Mouse (Mus musculus): ENCODE measurements around the gene Lzts2.
A peak's percentile ranks its signal among the peaks of the same experiment; 100 is the strongest.

Lzts2 gene

DNA sequence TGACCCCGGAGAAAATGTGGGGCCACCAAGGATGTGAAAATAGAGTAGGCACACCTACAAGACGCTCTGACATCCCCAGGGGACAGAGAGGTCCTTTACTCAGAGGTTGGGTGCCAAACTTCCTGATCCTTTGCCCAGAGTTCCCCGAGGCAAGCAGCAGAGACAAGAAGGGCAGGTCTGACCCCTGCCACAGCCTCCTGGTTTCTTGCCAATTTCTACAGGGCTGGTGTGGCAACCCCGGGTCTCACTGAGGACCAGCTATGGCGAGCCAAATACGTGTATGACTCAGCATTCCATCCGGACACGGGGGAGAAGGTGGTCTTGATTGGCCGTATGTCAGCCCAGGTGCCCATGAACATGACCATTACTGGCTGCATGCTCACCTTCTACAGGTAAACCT lies 35.3 kb downstream of the Lzts2 start:
- DNase-seq (ENCODE audit: low read depth, low spot score): no peak

DNA sequence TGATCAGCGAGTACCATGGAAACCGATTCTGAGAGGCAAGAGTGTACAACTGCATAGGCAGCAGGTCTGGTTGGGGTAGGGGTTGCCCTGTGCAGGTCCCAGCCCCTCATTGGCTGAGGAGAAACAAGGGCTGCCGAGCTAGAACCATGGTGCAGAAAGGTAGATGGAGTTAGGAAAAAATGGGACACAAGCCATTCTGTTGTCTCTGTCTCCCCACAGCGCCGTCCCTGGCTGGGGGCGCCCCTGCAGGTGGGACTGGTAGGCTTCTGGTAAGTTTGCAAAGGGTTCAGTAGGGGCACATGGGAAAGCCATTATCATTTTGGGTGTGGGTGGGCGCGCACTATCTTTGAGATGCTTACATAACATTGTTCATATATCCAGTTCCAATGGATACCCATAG lies 39.2 kb downstream of the Lzts2 start:
- DNase-seq (ENCODE audit: low read depth, low spot score): no peak

DNA sequence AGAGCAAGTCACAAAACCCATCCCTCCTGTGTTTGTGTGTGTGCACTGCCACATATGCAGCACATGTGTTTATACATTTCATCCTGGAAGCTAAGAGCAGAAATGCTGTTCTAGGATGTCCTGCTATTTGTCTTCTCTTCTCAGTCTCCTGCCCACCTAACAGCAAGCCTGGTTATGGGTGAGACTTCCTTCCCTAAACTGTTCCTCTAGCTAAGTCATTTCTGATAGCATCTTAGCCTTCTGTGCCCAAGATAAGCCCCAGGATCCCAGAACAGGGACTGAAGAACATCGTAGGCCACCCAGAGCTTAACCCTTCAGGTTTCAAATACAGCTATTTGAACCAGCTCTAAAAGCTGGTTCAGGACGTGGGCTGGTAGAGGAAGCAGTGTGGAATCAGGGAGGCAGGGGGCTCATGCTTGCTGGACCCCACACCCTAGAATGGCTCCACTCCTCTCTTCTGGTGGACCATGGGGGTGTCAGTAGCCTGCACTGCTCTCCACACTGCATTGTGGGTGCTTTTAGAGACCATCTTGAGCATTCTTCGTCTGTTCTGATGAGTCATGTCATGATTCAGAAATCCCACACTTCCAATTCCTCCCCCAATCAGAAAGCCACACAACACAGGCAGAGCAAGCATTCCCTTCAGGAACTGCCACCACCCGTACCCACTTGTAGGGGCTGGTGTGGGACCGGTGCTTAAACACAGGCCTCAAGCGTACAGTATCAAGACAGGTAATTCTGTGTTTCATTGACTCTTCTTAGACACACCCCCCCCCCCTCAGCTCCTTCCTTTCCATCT lies 40.9 kb downstream of the Lzts2 start:
- no peak for DNase-seq (ENCODE audit: low read depth, low spot score)

DNA sequence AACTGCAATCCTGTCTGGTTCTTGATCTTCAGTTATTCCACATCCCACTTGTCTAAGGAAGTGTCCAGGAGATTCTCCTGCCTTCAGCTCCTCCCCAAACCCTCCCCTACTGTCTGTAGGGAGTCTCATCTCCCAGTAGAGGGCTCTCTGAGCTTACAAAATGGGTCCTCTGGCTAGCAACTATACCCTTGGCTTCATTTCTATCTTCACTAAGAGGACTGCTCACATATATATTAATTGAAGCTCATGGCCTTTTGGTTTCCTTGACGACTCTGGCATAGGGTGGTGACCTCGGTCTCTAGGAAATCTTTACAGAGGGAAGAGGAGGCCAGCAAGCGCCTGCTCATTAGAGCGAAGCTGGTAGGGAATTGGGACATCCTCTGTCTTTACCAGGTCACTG lies 42.1 kb downstream of the Lzts2 start:
- DNase-seq (ENCODE audit: low read depth, low spot score): peak; percentile 67

DNA sequence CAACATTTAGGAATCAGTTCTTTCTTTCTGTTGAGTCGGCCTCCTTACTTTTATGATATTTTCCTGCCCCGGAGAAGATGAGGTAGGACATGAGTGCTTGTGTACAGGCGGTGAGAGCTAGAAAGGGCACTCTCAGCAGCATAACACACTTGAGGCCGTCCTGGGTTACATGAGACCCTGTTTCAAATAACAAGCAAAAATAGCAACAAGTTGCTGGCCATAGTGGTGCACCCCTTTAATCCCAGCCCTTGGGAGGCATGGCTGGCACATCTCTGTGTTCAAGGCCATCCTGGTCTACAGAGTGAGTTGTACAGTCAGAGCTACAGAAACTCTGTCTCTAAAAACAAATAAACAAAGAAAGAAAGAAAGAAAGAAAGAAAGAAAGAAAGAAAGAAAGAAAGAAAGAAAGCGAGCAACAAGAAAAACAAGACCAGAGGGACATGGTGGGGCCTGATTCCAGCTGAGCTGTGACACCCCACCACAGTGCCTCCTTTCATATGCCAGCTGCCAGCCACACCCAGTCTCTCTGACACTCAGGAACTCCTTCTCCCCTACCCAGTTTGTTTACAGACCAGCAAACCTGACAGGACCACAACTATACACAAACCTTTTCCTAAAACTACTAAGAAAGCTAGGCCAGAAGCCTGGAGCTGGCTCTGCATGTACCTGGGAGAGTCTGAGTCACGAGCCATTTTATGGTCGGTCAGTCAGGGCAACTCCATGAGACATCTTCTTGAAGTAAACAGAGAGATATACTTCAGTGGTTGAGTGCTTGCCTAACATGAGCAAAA lies 42.9 kb downstream of the Lzts2 start:
- DNase-seq (ENCODE audit: low read depth, low spot score): peak; percentile 32

DNA sequence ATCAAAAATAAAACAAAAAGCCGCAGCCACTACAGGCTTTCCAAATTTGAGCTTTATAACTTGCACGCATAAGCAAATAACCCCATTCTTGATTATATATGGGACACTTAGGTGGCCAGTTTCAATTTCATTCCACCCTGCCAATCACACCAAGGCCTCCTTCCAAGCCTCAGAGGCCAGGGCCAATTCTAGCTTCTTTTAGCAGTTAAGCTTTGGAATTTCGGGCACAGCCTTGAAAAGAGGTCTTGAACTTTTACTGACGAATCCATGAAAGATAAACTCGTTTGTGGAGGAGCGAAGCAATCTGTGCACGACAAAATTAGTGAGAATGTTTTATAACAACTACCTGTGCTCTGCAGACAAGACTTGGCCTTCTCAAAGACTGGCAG lies 43.5 kb downstream of the Lzts2 start:
- no peak for DNase-seq (ENCODE audit: low read depth, low spot score)

DNA sequence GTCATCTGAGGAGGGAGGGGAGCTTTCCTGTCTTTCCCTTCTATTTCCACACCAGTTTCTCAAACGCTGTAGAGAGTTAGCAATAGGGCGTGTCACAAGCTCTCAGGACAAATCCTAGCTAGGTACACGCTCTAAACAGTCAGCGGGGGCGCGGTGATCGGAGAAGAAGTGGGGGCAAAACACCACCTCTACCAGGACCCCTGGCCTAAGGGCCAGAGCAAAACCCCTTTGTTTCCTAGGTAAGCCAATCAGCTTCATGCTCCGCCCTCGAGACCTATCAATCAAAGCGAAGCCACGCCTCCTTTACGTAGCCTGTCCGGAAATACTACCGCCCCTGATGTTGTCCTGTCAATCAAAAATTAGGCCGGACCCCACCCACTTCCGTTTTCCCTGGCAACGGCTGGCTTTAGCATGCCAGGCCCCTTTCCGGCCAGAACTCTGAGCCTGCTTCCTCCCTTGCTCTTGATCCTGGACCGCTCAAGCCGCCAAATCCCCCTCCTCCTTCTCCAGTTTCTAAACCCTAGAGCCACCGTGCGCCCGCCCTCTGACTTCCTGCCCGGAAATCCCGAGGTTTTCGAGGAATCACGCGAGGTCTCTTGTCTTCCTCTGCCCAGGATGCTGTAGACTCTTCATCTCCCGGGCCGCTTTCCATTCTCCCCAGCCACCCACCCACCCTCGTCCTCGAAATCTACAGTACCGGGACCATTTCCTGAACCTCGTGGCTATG lies 44.1 kb downstream of the Lzts2 start:
- peak; percentile 96 for DNase-seq (ENCODE audit: low read depth, low spot score)

DNA sequence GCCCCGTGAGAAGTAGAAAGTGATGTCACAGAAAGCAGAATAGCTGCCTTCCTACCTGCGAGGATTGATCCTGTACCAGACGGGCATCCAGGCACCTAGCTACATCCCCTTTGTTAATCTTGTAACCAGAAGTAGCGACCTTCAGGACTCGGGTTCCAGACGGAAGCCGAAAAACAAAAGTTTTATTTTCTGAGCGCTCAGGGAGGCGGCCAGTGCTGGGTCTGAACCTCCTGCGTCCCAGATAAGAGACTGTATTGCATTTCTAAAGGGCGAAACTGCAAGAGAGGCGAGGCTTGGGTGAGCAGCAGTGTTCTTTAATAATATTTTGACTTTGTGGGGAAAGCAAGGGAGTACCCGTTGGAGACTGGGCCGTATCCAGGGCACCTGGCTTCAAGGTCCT lies 44.6 kb downstream of the Lzts2 start:
- DNase-seq (ENCODE audit: low read depth, low spot score): no peak

DNA sequence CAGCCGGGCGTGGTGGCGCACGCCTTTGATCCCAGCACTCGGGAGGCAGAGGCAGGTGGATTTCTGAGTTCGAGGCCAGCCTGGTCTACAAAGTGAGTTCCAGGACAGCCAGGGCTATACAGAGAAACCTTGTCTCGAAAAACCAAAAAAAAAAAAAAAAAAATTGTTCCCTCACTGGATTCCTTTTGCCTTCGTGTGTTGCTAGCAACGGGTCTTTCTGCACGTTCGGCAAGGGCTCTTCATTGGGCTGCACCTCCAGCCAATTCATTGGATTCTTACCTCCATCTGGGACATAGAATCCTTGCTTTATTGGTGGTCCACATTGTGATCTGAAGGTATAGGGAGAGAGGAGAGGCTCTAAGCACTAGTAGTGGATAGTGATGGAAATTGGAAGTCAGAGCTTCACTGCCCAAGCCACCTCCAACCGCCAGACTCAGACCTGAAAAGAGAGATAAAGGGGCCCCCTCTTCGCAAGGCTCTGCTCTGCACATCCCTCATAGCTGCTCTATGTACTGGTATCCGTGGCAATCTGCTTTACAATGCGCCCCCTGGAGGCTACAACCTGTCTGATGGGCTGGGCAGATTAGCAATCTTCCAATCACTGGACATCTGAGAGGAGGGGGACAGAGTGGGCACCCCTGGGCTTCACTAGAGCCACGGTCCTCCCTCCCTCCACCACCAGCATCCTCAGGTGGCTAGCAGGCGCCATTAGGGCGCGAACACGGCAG lies 49.5 kb downstream of the Lzts2 start:
- peak; percentile 81 for DNase-seq (ENCODE audit: low read depth, low spot score)

DNA sequence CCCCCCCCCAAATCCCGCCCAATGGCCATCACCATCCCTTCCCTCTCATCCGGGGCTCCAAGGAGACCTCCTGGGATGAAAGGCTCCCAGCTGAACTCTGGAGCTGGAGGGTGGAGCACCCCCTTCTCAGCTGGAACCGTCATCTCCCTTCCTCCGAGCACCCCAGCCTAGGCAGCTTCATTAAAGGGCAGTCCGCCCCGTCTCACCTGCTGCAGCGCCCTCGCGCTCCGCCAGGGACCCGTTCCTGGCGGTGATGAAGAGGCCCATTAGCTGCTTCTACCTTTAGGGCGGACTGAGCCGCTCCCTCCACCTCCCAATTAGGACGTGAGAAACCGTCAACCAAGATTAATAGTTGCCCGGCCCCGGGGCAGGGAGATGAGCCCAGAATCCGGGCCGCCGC lies 51.0 kb downstream of the Lzts2 start:
- DNase-seq (ENCODE audit: low read depth, low spot score): no peak

DNA sequence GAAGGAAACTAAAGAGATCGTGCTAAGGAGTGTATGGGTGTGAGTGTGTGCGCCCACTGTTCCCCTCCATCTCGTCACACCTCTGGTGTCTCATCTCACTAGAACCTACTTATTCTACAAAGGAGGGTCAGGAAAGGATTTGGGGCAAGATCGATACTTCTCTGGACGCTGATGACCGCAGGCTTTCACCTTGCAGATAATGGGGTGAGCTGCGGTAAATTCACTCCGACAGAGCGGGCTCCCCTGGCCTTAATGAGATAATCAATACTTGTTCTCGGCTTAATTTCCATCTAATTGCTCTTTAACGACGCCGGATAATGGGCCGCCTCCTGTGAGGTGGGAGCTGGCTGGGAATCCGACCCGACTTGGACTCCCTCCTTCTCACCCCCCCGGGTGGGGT lies 53.0 kb downstream of the Lzts2 start:
- no peak for DNase-seq (ENCODE audit: low read depth, low spot score)

DNA sequence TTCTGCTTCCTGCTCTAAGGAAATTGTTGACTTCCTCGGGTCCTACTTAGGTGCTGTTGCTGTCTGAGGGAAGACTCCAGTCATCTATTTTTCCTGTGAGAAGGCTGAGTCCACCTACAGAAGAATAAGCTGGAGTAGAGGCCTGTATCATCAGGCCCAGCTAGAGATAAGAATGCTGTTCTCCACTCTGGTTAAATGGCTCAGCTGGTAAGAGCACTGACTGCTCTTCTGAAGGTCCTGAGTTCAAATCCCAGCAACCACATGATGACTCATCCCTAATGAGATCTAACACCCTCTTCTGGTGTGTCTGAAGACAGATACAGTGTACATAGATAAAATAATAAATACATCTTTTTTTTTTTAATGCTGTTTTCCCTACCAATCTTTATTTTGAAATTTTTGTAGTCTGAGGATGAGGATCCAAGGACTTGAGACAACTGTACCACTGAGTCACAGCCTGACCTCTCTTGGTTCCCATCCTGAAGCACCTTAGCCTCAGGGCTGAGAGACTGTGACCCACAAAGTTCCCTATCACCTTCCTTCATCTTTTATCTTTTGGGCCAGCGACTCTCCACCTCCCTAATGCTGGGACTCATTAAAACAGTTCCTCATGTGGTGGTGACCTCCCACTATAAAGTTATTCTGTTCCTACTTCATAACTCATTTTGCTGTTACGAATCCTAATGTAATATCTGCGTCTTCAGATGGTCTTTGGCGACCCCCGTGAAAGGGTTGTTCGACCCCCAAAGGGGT lies 53.7 kb downstream of the Lzts2 start:
- DNase-seq (ENCODE audit: low read depth, low spot score): no peak

DNA sequence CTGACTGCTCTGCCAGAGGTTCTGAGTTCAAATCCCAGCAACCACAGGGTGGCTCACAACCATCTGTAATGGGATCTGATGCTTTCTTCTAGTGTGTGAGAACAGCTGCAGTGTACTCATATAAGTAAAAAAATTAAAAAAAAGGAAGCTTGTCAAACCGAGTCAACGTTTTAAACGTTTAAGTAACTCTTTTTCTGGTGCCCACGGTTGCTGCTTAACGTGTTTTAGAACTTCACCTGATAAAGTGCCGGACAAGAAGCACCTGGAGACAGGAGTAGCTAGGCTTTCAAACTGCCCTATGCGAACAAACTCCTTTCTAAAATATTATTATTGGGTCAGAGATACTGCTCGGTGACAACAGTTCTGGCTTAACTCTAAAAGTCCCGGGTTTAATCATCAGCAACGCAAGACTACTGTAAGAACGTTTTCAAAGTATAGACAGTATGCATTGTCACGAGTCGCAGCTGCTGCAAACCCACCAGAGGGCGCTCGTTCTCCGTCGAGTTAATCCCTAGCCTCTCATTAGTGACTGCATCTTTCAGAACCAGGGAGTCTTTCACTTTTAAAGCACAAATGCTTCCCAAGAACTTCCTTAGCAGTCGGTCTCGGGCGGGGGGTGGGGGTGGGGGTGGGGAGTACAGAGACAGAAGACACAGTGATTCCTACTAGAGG lies 59.8 kb downstream of the Lzts2 start:
- peak; percentile 95 for DNase-seq (ENCODE audit: low read depth, low spot score)

DNA sequence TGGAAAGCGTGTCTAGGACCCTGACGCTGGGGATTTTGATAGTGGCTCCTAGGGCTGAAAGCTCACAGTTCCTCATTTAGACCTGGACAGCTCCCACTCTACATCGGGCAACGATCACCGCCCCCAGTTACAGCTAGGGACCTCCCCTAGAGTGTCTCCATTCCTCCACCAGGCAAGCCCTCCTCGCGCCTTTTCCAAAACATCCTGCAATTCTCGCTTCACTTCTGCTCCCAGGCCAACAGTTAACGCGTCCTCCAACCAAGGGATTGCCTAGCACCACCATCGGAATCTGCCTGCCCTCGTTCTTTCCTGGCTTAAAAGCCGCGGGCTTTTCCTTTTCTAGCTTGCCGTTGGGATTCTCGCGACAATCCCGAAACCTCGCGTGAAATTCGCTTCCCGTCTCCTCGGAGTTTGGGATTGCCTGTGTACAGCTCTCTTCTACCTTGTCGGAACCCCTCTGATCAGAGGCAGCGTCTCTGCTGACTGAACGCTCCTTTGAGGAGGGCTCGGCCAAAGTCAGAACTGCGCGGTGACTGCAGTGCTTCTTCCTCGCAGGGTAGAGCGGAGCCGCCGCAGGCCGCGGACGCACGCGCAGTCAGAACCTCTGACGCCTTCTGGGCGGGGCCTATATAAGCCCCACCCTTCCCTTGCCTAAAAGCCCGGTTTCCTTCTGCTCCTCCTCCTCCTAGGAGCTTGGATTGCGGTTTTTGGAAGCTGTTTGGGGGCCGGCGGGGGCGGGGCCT lies 60.5 kb downstream of the Lzts2 start, which contains the start of gene Kazald1:
Kazald1 (plus strand) TSS at position 662 of the 743 bp plus-strand sequence.
- peak; percentile 95 for DNase-seq (ENCODE audit: low read depth, low spot score)

DNA sequence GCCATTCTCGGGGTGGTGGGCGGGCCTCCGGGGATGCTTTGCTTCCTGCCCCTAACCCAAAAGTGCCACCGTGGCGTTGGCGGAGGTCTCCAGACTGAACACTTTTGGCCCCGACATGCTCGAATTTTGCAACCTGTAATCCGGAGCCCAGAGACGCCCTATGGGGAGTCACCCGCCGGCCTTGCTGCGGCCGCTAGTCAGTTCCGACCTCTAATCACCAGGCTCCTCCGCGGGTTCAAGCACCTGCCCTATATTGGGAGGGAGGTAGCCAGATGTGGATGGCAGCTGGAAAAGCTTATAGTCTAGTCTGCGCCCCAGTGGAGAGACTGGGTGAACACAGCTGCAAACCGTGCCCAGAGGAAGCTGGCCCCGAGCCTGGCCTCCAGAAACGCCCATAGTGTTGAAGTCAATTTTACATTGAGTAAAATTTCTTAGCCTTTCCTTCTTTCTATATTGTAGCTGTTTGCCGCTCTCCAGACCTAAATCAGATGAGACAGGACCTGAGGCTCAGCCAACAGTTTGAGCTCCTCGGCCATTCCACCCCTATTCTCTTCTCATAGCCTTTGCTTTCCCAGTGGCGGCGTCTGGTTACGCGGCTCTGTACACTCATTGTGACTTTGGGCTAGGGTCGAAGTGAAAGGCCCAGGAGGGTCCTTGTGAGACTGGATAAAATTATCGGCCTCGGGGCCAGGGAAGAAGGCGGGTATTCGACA lies 61.3 kb downstream of the Lzts2 start:
- DNase-seq (ENCODE audit: low read depth, low spot score): peak; percentile 37

DNA sequence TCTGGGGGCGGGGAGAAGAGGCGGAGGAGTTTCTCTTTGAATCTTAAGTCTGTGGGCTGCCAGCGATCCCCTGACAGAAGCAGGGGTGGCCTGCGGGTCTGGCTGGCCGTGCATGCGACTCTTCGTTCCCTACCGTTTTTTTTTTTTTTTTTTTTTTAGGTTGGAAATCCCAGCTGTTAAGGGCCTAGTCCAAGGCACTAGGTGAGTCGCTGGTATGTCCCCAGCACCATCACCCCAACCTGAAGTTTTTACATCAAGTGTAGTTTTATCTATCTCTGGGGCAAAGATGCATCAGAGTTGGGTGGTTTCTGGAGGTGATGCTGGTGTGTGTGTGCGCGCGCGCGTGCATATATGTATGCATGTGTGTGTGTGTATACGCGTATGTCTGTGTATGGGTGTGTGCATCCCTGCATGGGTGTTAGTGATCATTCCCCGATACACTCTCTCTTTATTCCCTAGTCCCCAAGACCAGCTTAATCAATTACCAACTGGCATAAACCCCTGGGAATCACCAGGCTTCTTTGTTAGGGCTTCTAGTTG lies 61.9 kb downstream of the Lzts2 start:
- peak; percentile 56 for DNase-seq (ENCODE audit: low read depth, low spot score)
